Mouse (Mus musculus) heart, embryonic 14.5 days (tissue): ENCODE measurements around the gene Zfp688. TPM values are rescaled to one million over a fixed set of nuclear protein-coding genes. Genes with fewer than 3 reads are reported as not detected.
"Not testable (repeated sequence)": the region's sequence is repeated elsewhere in the genome, so short reads cannot be mapped to it uniquely, and the experiment has no call there.

Experiments
- ATAC-seq: fragments of 200-750 bp; cut with Nextera tagmentation; 2 replicates; pipeline ENCODE4 v1.8.0; 2017; ENCODE audit warnings: low read depth, moderate TSS enrichment; ENCODE audit not compliant: insufficient number of reproducible peaks, insufficient read depth, low FRiP score
- H3K27ac ChIP-seq, 2 experiments: fragments of 200-500 bp in 1 of 2; fragments of 300-500 bp in 1 of 2; sonication (generic) in 1 of 2; replicated peaks in 1 of 2; 2 replicates each; pipeline ENCODE4 v1.5.1; 2012 to 2014; ENCODE audit warnings: low read depth in 2 of 2, low read length in 2 of 2, control low read depth in 1 of 2, mild to moderate bottlenecking in 1 of 2, mixed read lengths in 1 of 2; ENCODE audit not compliant: control insufficient read depth in 1 of 2, insufficient read depth in 1 of 2
- H3K27me3 ChIP-seq: fragments of 300-500 bp; sonication (generic); 2 replicates; pipeline ENCODE4 v1.6.1; 2014; ENCODE audit warnings: mild to moderate bottlenecking, low read length, control low read depth; ENCODE audit not compliant: control insufficient read depth, insufficient read depth
- H3K36me3 ChIP-seq: fragments of 300-500 bp; sonication (generic); 2 replicates; pipeline ENCODE4 v1.6.1; 2014; ENCODE audit warnings: mild to moderate bottlenecking, control low read depth, low read length, mixed read lengths; ENCODE audit not compliant: control insufficient read depth, insufficient read depth
- H3K4me1 ChIP-seq, 2 experiments: fragments of 200-500 bp in 1 of 2; fragments of 300-500 bp in 1 of 2; sonication (generic) in 1 of 2; 2 replicates each; pipeline ENCODE4 v1.6.1; 2012 to 2014; ENCODE audit warnings: low read length in 2 of 2, control low read depth in 1 of 2, mixed read lengths in 1 of 2; ENCODE audit not compliant: control insufficient read depth in 2 of 2, insufficient read depth in 2 of 2
- H3K4me2 ChIP-seq: fragments of 300-500 bp; sonication (generic); 2 replicates; pipeline ENCODE4 v1.6.1; 2014; ENCODE audit warnings: mild to moderate bottlenecking, low read length
- H3K4me3 ChIP-seq, 2 experiments: fragments of 200-500 bp in 1 of 2; fragments of 300-500 bp in 1 of 2; sonication (generic) in 1 of 2; 2 replicates each; pipeline ENCODE4 v1.5.1; 2012 to 2014; ENCODE audit warnings: low read length in 2 of 2, mild to moderate bottlenecking in 2 of 2, control low read depth in 1 of 2, low read depth in 1 of 2, moderate library complexity in 1 of 2; ENCODE audit not compliant: control insufficient read depth in 1 of 2, insufficient read depth in 1 of 2
- H3K9ac ChIP-seq: fragments of 300-500 bp; sonication (generic); 2 replicates; pipeline ENCODE4 v1.6.1; 2014; ENCODE audit warnings: mild to moderate bottlenecking, low read length
- H3K9me3 ChIP-seq: fragments of 300-500 bp; sonication (generic); 2 replicates; pipeline ENCODE4 v1.6.1; 2016; ENCODE audit warnings: low read length, control low read depth; ENCODE audit not compliant: control insufficient read depth
- WGBS: fragments of 180-500 bp; shearing (Covaris S2); extraction: QIAGEN DNeasy Blood & Tissue Kit; methylation state at CpG from one replicate; pipeline ENCODE4 v1.1.7; 2014; 5-methylcytosine and 5-hydroxymethylcytosine counted together
- polyA plus RNA-seq: library from polyadenylated mRNA; unstranded; fragments of >200 nt; fragmentation: Nextera tagmentation; extraction: Ambion mirVana; gene quantifications from 2 replicates; pipeline ENCODE4 v1.2.1, GENCODE M21; 2014

The Zfp688 gene
- polyA plus RNA-seq, 1 experiment from 2014 or later = 18.4 TPM

DNA sequence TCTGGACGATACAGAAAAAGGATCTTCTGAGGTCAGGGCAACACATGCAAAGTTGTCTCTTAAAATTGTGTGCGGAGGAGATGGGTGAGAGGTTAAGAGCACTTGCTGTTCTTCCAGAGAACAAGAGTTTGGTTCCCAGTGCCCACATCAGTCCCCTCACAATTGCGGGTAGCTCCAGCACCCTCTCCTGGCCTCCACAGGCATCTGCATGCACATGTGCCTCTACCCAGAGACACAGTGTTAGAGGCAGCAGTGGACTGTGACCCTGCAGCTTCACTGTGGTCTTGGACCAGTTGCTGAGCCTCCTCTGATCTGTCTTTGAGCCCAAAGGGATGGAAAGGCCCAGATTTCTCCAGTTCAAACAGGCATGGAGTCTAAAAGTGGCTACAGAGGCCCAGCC is 50.0 kb downstream of the Zfp688 start:
- not testable (repeated sequence) for H3K27me3 ChIP-seq, H3K9me3 ChIP-seq, H3K36me3 ChIP-seq, H3K4me2 ChIP-seq, ATAC-seq, H3K4me1 ChIP-seq, H3K4me3 ChIP-seq, H3K27ac ChIP-seq, H3K9ac ChIP-seq
- 80% methylated on average over 3 of the region's 3 CpGs for WGBS

DNA sequence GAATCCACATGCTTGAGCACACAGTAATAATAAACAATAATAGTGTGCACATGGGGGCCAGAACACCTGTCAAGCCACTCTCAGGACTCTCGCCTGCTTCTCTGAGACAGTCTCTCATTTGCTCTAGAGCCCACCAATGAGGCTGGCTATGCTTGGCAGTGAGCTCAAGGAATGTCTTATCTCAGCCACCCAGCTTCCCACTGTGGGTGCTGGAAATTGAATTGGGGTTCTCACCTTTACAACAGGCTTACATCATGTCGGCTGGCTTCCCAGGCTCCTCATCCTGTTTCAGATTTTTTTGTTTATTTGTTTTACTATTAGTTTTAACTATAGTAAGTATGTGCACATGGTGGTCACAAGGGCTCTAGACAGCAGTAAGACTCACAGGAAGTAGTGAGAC is 50.7 kb downstream of the Zfp688 start:
- no peaks in the 10 kb centered on the region for H3K9me3 ChIP-seq
- H3K4me2 ChIP-seq = no peak overlapping the region
- ATAC-seq = no peak
- H3K4me3 ChIP-seq = no peak overlapping the region
- H3K4me1 ChIP-seq = no peaks in the 10 kb centered on the region; a peak in 2 of 4 replicates
- 0 out of 2 replicates have a peak, but pooled peaks cover 7% of the 10 kb centered on the region for H3K36me3 ChIP-seq
- no peaks in the 10 kb centered on the region for H3K27me3 ChIP-seq
- no peak overlapping the region for H3K9ac ChIP-seq
- WGBS = 64% methylated on average over 2 of the region's 2 CpGs
- H3K27ac ChIP-seq = no peak overlapping the region

Other genes starting within 250 kb of the Zfp688 start
- 33.7 and 34.8 TPM in 2 replicates for gene Cd2bp2, start 226.0 kb downstream of the Zfp688 start, polyA plus RNA-seq
- gene Tbc1d10b, start 213.6 kb downstream of the Zfp688 start, polyA plus RNA-seq = 20.2 and 21.2 TPM in 2 replicates
- gene Mylpf, start 213.2 kb downstream of the Zfp688 start, polyA plus RNA-seq = 11.7 and 14.9 TPM in 2 replicates
- 9.9 and 11.4 TPM in 2 replicates for gene Zfp553, start 189.0 kb downstream of the Zfp688 start, polyA plus RNA-seq
- 22.2 and 25.3 TPM in 2 replicates for gene Sept1, start 188.9 kb downstream of the Zfp688 start, polyA plus RNA-seq
- 26.8 and 31.4 TPM in 2 replicates for gene Zfp771, start 177.8 kb downstream of the Zfp688 start, polyA plus RNA-seq
- 168 and 172 TPM in 2 replicates for gene Dctpp1, start 161.4 kb downstream of the Zfp688 start, polyA plus RNA-seq
- 69.5 and 74.6 TPM in 2 replicates for gene Sephs2, start 148.0 kb downstream of the Zfp688 start, polyA plus RNA-seq
- 1.2 and 1.5 TPM in 2 replicates for gene Itgal, start 125.8 kb downstream of the Zfp688 start, polyA plus RNA-seq
- gene Zfp768, start 76.5 kb downstream of the Zfp688 start, polyA plus RNA-seq = 5.6 TPM in 2 replicates
- 4.7 TPM in 2 replicates for gene Zfp747, start 46.0 kb downstream of the Zfp688 start, polyA plus RNA-seq
- gene 9130019O22Rik, start 34.9 kb downstream of the Zfp688 start, polyA plus RNA-seq = 4.5 and 4.6 TPM in 2 replicates
- gene E430018J23Rik, start 28.4 kb downstream of the Zfp688 start, polyA plus RNA-seq = 3.8 and 4.6 TPM in 2 replicates
- gene Zfp764, start 15.2 kb downstream of the Zfp688 start, polyA plus RNA-seq = 5.8 and 6.4 TPM in 2 replicates
- 4.0 and 4.9 TPM in 2 replicates for gene Zfp689, start 27.1 kb upstream of the Zfp688 start, polyA plus RNA-seq
- gene Prr14, start 37.5 kb upstream of the Zfp688 start, polyA plus RNA-seq = 31.5 and 37.5 TPM in 2 replicates
- gene Fbrs, start 57.1 kb upstream of the Zfp688 start, polyA plus RNA-seq = 9.9 and 10.4 TPM in 2 replicates
- 40.1 and 40.4 TPM in 2 replicates for gene Srcap, start 89.9 kb upstream of the Zfp688 start, polyA plus RNA-seq
- gene Gm42715, start 97.5 kb upstream of the Zfp688 start, polyA plus RNA-seq = 10.3 and 11.3 TPM in 2 replicates
- gene Tmem265, start 139.3 kb upstream of the Zfp688 start, polyA plus RNA-seq = 1.9 and 2.1 TPM in 2 replicates
- 34.3 and 38.7 TPM in 2 replicates for gene Phkg2, start 151.3 kb upstream of the Zfp688 start, polyA plus RNA-seq
- gene Ccdc189, start 166.5 kb upstream of the Zfp688 start, polyA plus RNA-seq = 10.1 and 12.7 TPM in 2 replicates
- gene Rnf40, start 166.7 kb upstream of the Zfp688 start, polyA plus RNA-seq = 24.1 and 25.8 TPM in 2 replicates
- gene Zfp629, start 193.7 kb upstream of the Zfp688 start, polyA plus RNA-seq = 10.7 and 12.3 TPM in 2 replicates